Mouse (Mus musculus) left cerebral cortex, adult 8-10 months (tissue): ENCODE results near the gene Slc22a3. TPM values are rescaled to one million over a fixed set of nuclear protein-coding genes. Genes with fewer than 3 reads are reported as not detected.

Experiments used
- DNase-seq, 2 experiments: peaks; one replicate each; pipeline ENCODE4 v3.0.0; 2022; ENCODE audit warnings: low spot score in 2 of 2
- total RNA-seq, 4 experiments: library from RNA; stranded (reverse); gene quantifications; 2 replicates each; pipeline ENCODE4 v1.2.4; 2022

Slc22a3 gene
- total RNA-seq, 4 experiments from 2014 or later, result 2.6 to 3.5 (median 3.1) TPM

DNA sequence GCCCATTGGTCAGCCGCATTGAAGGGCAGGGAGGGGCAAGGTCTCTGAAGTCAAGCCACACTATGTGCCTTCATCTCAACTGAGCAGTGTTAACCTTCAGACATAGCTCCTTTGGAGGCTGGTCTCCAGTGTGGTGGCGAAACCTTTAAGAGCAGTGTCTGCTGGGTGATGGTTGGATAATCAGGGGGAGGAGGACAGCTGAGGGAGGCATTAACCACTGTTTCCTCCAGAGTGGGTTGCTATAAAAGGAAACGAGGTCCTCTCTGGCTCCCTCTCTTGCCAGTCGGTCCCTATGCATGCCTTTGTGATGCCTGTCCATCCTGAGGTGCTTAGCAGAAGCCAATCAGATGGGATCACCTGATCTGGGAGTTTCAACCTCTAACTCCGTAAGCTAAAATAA is 38.8 kb downstream of the Slc22a3 start:
- no peak for DNase-seq

- DNase-seq, result no peak
Observed at GRCm38 (mm10) chr17:12467642-12468041, 39.9 kb downstream of the Slc22a3 start.

DNA sequence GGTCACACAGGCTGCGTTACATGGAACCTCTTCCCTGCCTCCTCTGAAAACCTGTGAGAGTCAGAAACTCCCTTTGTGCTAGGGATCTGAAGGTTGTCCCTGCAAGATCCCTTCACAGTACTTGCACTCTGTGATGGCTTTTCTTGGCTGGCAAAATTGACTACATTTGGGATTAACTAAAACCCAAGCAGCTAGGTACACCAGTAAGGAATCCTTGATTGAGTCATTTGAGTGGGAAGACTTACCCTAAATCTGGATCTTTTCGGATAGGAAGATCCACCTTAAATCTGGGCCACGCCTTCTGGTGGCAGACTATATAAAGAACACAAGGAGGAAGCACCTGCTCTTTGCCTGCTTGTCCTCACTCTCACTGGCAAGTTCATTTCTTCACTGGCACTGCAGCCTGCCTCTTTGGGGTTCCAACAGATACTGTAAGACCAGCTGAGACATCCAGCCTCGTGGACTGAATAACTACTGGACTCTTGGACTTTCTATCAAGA is 41.0 kb downstream of the Slc22a3 start:
- peak in 1 of 2 experiments; percentile 28 for DNase-seq

DNA sequence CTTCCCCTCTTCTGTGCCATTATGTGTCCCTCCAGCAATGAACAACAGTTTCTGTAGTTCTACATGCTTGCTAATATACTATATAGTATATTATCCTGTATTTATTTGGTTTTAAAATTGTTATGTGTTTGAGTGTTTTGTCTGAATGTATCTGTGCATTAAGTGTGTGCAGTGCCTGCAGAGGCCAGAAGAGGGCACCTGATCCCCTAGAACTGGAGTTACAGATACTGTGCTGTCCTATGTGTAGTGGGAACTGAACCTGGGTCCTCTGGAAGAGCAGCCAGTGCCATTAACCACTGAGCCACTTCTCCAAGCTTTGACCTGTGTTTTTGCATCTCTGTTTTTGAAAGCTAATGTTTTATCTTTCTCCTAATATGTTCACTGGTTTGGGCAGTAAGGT is 46.3 kb downstream of the Slc22a3 start:
- DNase-seq, result no peak

- DNase-seq, result no peak
Observed at GRCm38 (mm10) chr17:12455143-12455790, 52.2 kb downstream of the Slc22a3 start.

- no peak for DNase-seq
Observed at GRCm38 (mm10) chr17:12453691-12454090, 53.8 kb downstream of the Slc22a3 start.

DNA sequence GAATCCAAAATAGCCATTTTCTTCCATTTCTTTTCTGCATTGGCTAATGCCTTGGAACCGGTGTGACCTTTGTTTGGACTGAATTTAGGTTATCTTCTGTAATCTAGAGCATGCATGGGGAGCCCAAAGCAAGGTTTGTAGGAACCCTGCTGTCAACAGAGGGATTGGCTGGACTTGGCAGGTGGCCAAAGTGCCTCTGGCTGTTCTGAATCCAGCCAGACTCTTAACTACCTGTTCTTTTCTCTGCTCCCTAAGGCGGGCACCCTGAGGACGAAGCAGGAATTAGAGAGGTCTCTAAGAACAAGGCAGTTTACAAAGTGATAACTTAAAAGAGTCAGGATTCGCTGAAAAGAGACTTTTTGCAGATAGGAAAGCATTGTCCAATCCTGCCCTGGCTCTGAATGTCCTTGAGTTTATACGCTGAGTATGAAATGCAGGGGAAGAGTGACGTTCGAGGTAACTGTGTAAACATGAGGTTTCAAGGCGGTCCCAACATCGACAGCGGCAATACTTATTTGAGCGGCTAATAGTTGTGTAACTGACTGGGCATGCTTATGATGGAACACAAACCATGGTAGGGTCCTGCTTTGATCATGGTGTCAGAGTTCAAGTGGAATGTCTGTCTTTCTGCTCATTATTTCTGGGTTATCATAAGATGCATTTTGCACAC is 54.5 kb downstream of the Slc22a3 start:
- no peak for DNase-seq

DNA sequence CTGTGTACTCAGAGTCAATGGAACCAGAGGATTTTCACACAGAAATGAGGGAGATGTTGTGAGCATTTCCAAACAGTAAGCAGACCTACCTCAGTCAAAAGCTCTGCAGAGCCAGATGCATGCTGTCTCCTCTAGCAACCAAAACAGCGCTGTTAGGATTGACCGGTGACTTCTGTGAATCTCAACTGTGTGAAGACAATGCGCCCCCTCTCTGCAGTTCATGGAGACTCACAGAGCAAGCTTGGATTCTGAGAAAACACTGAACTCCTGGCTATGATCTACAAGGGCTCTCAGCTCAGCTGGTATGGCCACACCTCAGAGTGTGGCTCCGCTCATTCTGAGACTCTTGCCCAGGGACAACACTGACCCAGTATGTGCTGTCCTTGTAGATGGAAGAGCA is 56.3 kb downstream of the Slc22a3 start:
- no peak for DNase-seq

DNA sequence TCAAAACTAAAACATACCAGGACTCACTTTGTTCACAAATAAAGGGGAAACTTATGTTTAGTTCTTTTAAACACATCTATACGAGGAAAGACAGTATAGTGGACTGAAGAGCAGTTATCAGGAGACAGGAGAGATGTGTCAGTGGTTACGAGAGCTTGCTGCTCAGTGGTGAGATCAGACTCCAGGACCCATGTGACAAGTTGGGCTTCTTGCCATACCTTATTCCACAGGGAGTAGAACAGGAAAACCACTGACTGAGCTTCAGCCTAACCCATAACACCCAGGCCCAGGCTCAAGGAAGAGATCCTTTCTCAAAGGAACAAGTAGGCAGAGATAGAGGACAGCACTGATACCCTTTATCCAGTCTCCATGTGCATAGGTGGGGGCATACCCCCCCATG is 62.9 kb downstream of the Slc22a3 start:
- no peak for DNase-seq

DNA sequence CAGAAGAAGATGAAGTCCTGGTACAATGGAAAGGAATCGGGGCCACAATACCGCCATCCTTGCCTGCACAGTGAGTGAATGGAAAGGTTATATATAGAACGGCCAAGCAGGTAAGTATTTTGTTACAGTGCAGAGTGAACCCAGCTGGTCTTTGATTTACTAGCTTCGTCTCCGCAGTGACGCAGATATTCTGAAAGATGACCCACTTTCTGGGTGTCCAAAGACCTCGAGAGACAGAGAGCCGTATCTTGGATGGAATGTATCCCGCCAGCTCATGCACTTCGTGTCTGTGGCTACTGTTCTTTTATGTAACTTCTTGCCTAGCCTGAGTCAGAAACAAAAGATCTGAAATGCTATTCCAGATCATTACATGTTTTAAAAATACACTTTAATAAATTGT is 69.7 kb downstream of the Slc22a3 start:
- DNase-seq, result no peak

DNA sequence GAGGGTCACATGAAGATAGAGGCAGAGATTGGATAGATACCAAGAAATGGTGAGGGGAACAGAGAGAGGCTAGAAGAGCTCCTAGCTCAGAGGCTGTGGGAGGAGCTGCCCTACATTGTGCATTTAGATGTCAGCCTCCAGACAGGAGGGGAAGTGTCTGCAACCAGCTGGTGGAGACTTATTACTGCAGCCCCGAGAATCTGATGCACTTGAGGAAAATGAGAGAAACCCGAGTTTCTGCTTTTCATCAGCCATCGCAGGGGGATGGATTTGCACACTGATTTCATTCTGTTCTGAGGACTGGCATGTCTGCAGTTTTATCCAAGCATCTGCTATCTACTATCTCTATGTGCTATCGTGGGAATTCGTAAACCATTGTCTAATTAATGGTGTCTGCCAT is 75.8 kb downstream of the Slc22a3 start:
- peak in 1 of 2 experiments; percentile 43 for DNase-seq

GRCm38 (mm10) chr17:12428369-12428768 is 79.1 kb downstream of the Slc22a3 start:
- no peak for DNase-seq

DNA sequence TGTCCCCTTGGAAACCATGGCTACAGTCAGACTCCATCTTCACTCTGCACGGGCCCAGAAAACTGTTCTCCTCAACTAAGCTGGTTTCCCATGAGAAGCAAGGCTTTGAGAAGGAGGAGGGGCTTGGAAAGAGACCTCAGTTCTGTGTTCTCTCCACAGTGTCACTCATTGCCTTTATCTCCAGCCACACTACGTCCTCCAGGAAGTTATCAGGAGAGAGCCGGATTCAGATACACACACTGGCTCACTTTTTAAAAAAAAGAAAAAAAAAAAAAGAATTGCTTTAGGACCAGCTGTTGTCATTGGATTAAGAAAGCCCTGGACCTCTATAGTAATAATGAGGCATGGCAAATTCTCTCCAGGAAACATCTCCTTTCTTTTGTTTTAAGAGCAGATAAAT is 80.3 kb downstream of the Slc22a3 start:
- DNase-seq, result no peak

- no peak for DNase-seq
Observed at GRCm38 (mm10) chr17:12422143-12422542, 85.4 kb downstream of the Slc22a3 start.

- no peak for DNase-seq
Observed at GRCm38 (mm10) chr17:12420886-12421574, 86.5 kb downstream of the Slc22a3 start.

- DNase-seq, result no peak
Observed at GRCm38 (mm10) chr17:12419491-12420079, 87.9 kb downstream of the Slc22a3 start.

DNA sequence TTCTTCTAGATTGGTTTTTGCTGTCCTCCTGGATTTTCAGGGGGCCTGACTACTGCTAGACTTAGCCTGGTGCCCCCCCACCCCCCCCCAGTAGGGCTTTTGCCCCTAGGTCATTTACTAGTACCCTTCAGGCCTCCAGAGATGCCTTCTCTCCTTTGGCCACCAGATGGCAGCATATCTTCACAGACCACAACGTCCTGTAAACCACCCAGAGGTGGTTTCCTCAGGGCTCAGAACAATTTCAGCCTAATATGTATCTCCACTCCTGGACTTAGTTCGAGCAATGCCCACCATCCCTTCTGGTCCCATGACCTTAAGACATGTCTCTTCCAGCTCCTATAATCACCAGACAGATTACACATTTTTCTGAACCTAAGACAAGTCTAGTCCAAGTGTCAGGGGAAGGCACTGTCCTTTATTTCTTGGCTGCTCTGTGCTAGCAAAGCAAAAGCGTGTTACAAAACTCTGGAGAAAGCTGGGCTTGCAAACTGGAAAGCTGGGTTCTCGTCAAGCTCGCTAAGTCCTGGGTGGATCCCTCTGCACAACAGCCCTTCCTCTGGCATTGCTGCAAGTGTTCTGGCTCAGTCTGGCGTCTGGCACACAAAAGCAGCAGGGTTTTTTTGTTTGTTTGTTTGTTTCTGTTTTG is 91.1 kb downstream of the Slc22a3 start:
- DNase-seq, result peak; percentile 34 to 72

GRCm38 (mm10) chr17:12415741-12416140 is 91.8 kb downstream of the Slc22a3 start:
- no peak for DNase-seq

- no peak for DNase-seq
Observed at GRCm38 (mm10) chr17:12415031-12415735, 92.3 kb downstream of the Slc22a3 start.

- DNase-seq, result no peak
Observed at GRCm38 (mm10) chr17:12412891-12413237, 94.6 kb downstream of the Slc22a3 start.
